Mouse (Mus musculus) hindlimb bud, embryonic 11.5 days (tissue): Measurements from ENCODE around the gene Olfr654.

ENCODE experiments used
- DNase-seq: peaks from one replicate; pipeline ENCODE4 v3.0.0-alpha.2; 2012; ENCODE audit warnings: low read depth, low spot score; ENCODE audit errors: extremely low spot score

The Olfr654 gene

DNA sequence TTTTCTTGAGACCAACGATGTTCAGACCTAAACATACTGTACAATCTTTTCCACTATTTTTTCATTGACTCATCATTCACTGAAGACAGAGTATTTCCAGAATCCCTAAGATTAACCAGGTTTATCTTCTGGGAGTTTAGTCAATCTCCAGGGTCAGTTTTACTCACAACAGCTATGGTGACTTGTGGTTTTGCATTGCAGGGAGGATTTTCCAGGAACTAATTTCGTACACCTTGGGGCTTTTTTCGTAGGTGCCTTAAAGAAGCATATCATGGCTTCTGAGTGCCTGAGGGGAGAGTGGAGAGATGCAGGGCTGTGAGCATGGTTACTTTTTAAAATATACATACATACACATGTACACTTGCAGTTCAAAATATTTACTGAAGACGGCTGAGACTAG is at the start of gene Olfr654:
Gene Olfr654 (plus strand): TSS at position 301 of the 400 bp plus-strand sequence.
- no peak for DNase-seq

GRCm38 (mm10) chr7:104549833-104550232 is 37.0 kb upstream of the Olfr654 start, which contains the start of gene Olfr651:
Olfr651 (plus strand) TSS chr7:104550133.
- no peak for DNase-seq

GRCm38 (mm10) chr7:104552700-104553099 is 34.1 kb upstream of the Olfr654 start:
- DNase-seq: no peak

DNA sequence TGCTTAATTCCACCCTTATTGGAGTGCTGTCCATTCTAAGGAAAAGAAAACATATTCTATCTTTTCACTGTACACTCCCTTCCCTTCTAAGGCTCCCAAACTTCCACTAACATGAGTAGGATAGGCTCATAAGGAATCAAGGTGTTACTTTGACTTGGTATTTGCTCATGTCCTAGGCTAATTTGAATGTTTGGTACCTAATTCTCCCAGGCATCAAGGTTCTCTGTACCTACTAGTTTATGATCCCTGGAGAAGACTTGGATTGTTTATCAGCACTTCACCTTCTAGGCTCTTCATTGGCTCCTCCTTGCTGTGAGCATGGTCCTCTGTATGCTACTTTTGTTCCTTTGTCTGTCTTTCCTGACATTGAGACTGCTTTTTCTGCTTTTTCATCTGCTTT is 26.2 kb upstream of the Olfr654 start, which contains the start of gene Olfr652:
Gene Olfr652 (plus strand): TSS at position 301 of the 400 bp plus-strand sequence.
- no peak for DNase-seq

DNA sequence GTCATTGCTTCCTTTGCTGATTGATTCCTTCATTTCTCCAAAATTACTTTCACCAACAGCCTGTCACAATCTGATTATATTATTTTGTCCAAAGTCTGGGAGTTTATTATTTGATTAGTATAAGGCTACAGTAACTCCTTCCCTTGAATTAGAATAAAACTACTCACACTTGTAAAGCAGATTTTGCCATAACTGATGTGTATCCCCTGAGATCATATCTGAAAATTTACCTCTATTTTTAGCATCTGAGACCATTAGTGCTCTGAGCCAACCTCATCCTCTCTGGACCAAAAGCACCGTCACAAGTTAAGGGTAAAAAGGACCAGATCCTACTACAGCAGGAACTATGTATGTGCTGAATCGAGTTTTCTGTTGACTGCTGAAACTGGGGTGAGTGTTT is 9.8 kb upstream of the Olfr654 start, which contains the start of gene Olfr653:
Gene Olfr653 (plus strand): TSS at position 301 of the 400 bp plus-strand sequence.
- no peak for DNase-seq

DNA sequence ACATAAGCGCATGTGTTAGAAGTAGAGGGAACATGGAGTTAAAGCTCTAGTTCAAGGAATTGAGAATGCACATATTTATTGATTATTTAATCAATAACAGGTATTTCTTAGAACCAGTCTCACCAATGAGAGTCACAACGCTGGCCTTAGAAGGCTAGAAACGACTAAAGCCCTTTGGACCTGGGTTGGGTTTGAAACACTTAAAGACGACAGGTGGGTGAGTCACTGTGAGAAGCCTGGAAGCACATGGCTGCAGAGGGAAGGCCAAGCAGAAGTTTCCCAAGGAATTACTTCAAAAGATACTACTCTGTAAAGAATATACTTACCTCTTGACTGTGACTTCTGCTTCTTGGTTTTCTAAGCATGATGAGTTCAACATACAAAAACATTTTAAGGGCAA is 6.0 kb upstream of the Olfr654 start:
- no peak for DNase-seq

DNA sequence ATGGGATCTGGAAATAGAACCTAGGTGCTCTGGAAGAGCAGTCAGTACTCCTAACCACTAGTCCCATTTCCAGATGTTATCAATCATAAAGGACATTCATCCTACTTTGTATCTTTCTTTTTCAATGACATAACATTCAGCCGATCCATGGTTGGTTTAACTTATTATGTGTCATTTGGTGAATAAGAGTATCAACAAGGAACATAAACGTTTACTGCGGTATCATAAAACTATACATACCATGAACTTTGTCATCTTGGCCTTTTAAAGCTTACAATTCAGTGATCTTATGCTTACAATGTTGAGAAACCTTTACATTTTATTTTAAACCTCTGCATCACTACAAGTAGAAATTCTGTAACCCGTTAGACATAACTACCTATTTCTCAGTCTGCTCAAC is 5.4 kb upstream of the Olfr654 start:
- DNase-seq: no peak

DNA sequence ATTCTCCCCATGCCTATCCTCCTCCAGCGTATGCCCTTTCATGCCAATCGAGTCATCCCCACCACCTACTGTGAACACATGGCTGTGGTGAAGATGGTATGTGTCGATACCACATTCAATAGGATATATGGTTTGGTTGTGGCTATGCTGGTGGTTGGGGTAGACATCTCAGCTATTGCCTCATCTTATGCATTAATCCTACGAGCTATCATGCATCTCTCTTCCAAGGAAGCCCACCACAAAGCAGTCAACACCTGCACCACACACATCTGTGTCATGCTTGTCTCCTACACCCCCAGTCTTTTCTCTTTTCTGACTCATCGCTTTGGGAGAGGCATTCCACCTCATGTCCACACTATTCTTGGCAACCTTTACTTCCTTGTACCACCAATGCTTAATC is 1.4 kb downstream of the Olfr654 start:
- no peak for DNase-seq

DNA sequence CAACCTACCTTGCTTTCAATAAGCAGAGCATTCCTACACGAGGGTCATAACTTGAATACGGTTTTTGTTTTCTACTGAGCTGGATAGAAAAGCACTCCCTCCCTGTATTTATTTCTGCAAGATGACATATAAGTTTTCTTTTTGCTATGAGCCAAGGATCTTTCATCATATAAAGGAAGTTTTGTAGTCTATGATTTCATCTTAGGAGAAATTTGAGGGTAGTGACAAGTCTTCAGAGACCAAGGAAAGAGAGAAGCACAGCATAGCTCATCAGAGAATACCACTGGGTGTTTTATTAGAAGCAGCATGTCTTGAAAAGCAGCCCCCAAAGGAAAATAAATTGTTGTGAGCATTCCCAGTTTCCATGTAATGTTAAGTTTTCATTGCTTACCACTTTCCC is 14.9 kb downstream of the Olfr654 start, which contains the start of gene Olfr655:
Gene Olfr655 (minus strand): TSS at position 101 of the 400 bp plus-strand sequence.
- DNase-seq: no peak

GRCm38 (mm10) chr7:104603173-104603572 is 16.3 kb downstream of the Olfr654 start:
- peak; percentile 3 for DNase-seq

- no peak for DNase-seq
These were observed 17.9 kb downstream of the Olfr654 start for GRCm38 (mm10) chr7:104604727-104605126.

DNA sequence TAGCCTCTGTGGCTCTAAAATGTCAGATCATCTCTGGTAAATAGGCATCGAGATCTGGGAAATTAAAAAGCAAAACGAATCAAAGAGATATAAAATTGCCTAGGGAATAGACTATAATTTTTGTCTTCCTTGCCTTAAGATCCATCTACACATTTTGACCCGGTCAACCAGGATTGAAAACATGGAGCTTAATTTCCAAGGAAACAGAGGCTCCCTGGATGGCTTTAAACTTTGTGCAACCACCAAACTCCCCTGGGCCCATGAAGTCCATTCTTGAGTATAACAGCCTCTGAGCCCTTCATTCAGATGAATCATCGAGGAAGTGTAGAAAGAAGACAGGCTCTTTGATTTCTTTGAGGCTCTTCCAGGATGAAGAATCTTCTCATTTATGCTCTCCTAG is 26.8 kb downstream of the Olfr654 start, which contains the start of gene Olfr656:
Gene Olfr656 (plus strand): TSS at position 301 of the 400 bp plus-strand sequence.
- no peak for DNase-seq

DNA sequence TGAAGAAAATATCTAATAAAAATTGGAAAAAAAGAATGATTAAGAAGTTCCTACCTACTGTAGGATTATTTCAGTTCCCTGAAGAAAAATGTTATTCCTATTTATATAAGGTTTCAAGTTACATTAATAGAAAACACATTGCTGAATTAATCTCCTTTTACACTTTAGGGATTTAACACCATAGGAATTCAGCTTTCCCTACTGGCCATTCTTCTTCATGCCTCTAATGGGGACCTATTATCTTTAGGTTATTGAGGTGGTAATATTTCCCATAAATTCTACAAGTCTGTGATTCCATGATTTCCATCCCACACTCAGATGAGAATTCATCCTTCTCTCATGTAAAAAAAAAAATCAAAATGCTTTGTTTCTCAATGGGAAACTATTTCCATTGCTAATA is 37.7 kb downstream of the Olfr654 start, which contains the start of gene Olfr657:
Gene Olfr657 (plus strand): TSS at position 301 of the 400 bp plus-strand sequence.
- DNase-seq: no peak
